Mouse (Mus musculus): ENCODE results near the gene Samd8. TPM values are rescaled to one million over a fixed set of nuclear protein-coding genes. Genes with fewer than 3 reads are reported as not detected.

Gene Samd8
- total RNA-seq, 1 experiment from 2014 or later = 22.8 TPM

Other genes starting within 250 kb of the Samd8 start
- gene Dupd1, start 36.0 kb upstream of the Samd8 start, total RNA-seq (2017) = not detected in 2 replicates
- not detected in 2 replicates for gene Dusp13, start 650 bp downstream of the Samd8 start, total RNA-seq (2017)
- 144 and 165 TPM in 2 replicates for gene Vdac2, start 74.7 kb downstream of the Samd8 start, total RNA-seq (2017)
- 9.5 and 17.2 TPM in 2 replicates for gene Comtd1, start 98.4 kb downstream of the Samd8 start, total RNA-seq (2017)
- 0.58 and 0.61 TPM in 2 replicates for gene Zfp503, start 239.1 kb downstream of the Samd8 start, total RNA-seq (2017)

Data from neutrophil, adult 5-6 weeks (primary cell).